Mouse (Mus musculus) embryonic fibroblast, embryonic 13.5 days (primary cell): ENCODE data around the gene Tfip11. TPM values are rescaled to one million over a fixed set of nuclear protein-coding genes. Genes with fewer than 3 reads are reported as not detected.

Experiments used
- H3K27ac ChIP-seq: 2 replicates; pipeline ENCODE4 v1.5.1; 2012; ENCODE audit warnings: low read length, control low read depth, inconsistent platforms; ENCODE audit not compliant: insufficient read depth
- H3K4me1 ChIP-seq: 2 replicates; pipeline ENCODE4 v1.6.1; 2011; ENCODE audit warnings: low read length; ENCODE audit not compliant: control insufficient read depth, insufficient read depth
- H3K4me3 ChIP-seq: 2 replicates; pipeline ENCODE4 v1.5.1; 2011; ENCODE audit warnings: mild to moderate bottlenecking, control low read depth, low read length; ENCODE audit not compliant: insufficient read depth
- CTCF ChIP-seq: IDR thresholded peaks from 2 replicates; pipeline ENCODE4 v1.5.1; 2011; ENCODE audit warnings: mild to moderate bottlenecking, control low read depth, low read length, moderate library complexity, borderline replicate concordance; ENCODE audit not compliant: insufficient read depth
- POLR2A ChIP-seq: IDR thresholded peaks from 2 replicates; pipeline ENCODE4 v1.6.1; 2011; ENCODE audit warnings: low read depth, mild to moderate bottlenecking, control low read depth, low read length, moderate library complexity
- polyA plus RNA-seq: library from polyadenylated mRNA; stranded (reverse); fragments of >200 nt; gene quantifications from 2 replicates; pipeline ENCODE4 v1.2.4, GENCODE M21; 2011; ENCODE audit warnings: low read depth; ENCODE audit not compliant: missing spikeins, insufficient read length

Gene Tfip11
- polyA plus RNA-seq, 1 experiment, result 15.6 TPM

DNA sequence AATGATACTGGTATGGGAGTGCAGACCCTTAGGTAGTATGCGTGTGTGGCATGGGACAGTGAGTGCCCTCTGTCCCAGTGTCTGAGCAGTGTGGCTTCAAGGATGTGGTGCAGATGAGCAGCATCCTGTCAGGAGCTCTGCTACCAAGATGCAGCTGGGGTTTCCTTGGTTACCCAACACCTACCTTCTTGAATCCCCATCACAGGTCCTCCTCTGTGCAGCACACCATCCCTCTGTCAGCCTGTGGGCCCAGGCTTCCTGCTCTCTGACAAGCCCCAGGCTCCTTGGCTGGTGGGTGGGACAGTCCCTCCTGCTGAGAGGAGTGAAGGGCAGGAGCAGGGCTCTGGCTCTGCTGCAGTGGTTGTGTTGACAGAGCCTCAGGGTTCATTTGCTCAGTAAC is 51.2 kb downstream of the Tfip11 start:
- Histone ChIP-seq H3K4me3 (no peak overlapping the region), H3K27ac (no peak overlapping the region), H3K4me1 (no peaks in the 10 kb centered on the region)
- TF ChIP-seq CTCF, result no peak
- TF ChIP-seq POLR2A, result no peak

DNA sequence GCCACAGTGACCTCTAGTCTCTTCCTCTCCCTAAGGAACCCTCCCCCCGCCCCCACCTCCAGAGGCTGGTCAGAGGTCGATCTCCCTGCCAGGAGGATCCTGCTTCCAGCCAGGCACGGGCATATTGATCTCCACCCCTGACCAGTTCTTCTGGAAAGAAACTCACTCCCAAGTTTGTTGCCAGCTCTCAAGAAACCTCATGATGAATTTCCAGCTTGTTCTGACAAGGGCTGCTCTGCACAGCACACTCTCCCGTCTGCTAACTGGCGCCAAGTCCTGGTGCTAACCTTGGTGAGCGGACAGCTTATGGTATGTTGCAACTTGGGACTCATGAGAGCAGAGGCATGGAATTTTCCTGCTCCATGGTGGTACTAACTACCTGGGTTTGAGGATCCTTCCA is 52.6 kb downstream of the Tfip11 start:
- TF ChIP-seq POLR2A (no peak), CTCF (no peak)
- Histone ChIP-seq H3K27ac (no peak overlapping the region), H3K4me3 (no peak overlapping the region), H3K4me1 (no peaks in the 10 kb centered on the region)

DNA sequence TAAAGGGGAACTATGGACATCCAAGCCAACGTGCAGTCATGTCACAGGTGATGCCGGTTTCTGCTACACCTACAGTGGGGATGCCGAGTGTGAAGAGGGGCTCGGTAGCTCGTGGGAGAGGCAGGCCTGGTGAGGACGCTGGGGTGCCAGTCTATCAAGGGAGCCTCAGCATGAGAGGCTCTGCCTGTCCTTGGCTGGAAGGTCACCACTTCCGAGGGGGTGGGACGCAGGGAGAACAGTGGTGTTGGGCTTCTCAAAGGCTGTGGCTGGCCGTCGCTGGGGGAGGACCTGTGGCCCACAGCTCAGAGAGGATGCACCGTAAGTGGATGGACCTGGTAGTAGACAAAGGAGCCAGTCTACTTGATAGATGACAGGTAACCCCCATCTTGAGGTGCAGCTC is 55.0 kb downstream of the Tfip11 start:
- Histone ChIP-seq H3K27ac (no peak overlapping the region), H3K4me1 (no peaks in the 10 kb centered on the region), H3K4me3 (no peak overlapping the region)
- no peak for TF ChIP-seq CTCF
- no peak for TF ChIP-seq POLR2A

DNA sequence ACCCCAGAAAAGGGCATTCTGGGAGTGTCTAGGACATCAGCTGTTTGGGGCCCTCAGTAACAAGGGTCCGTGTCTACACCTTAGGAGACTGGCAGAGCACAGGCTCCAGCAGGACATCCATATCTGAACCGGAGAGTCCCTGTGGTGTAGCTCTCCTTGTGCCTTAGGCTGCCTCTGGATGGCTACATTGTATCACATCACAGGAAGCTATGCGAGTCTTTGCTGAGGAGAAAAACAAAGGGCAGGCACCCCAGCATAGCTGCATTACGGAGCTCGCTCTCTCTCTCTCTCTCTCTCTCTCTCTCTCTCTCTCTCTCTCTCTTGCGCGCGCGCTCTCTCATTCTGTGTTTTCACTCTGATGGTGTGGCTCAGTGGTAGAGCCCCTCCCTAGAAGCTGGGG is 55.9 kb downstream of the Tfip11 start:
- Histone ChIP-seq H3K4me3 (no peak overlapping the region), H3K4me1 (no peaks in the 10 kb centered on the region), H3K27ac (no peak overlapping the region)
- TF ChIP-seq CTCF (no peak), POLR2A (no peak)

DNA sequence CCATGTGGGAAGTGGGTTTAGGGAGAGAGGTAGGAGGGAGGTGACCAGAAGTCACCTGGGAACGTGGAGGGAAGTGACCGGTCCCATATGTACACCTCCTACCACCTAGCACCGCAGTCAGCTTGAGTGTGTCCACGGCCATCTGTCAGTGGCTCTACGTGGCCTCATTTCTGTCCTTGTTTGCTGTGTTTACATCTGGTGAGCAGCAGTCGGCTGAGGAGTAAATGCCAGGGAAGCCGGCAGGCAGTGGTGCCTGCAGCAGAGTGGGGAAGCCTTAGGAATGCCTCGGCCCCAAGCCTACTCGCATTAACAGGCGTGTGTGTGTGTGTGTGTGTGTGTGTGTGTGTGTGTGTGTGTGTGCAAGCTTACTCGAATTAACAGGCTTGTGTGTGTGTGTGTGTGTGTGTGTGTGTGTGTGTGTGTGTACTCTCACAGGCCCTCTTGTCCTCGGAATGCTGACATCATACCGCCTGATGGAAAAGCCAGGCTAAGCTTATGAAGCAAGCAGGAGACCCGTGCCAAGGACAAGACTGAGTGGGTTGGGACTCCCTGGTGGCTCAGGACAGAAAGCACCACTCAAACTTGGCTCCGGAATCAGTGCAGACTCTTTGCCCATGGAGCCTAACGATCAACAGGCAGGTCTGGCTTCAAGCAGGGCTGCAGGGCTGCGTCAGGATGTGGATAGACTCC is 56.6 kb downstream of the Tfip11 start:
- TF ChIP-seq POLR2A (no peak), CTCF (no peak)
- Histone ChIP-seq H3K27ac (no peak overlapping the region), H3K4me1 (no peaks in the 10 kb centered on the region), H3K4me3 (no peak overlapping the region)

DNA sequence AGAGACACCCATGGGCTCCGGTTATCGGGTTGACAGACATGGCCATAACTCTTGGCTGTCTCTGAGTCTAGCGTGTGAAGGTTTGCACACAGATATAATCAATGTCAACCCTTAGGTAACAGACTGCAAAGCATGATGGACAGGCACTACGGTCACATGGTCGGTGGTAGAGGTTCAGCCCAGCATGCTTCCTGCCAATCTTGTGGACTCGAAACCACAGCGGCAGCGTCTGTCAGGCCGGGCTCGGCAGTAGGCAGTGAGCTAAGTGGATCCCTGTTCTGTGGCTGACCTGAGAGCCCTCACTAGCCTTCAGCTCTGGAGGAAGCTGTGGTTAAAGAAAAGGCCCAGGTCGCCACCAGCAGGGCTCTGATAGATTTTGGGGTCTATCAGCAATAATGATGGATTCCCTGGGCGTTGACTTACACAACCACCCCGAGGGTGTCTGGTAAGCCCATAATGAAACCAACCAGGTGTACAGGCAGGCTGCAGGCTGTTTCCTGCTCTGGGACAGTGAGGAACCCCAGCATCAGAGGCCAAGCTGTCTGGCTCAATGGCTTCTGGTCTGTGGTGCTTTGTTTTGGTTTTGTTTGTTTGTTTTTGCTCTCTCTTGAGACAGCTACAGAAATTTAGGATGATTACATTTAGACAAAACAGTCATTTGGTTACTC is 58.8 kb downstream of the Tfip11 start:
- TF ChIP-seq CTCF (no peak), POLR2A (no peak)
- Histone ChIP-seq H3K4me1 (no peaks in the 10 kb centered on the region), H3K4me3 (no peak overlapping the region), H3K27ac (no peak overlapping the region)

DNA sequence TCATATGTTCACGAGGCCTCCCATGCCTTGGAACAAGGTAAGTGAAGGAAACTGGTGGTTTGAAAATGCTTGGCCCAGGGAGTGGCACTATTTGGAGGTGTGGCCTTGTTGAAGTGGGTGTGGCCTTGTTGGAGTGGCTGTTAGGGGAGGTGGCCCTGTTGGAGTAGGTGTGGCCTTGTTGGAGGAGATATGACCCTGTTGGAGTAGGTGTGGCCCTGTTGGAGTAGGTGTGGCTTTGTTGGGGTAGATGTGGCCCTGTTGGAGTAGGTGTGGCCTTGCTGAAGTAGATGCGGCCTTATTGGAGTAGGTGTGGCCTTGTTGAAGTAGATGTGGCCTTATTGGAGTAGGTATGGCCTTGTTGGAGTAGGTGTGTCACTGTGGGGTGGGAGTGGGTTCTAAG is 59.8 kb downstream of the Tfip11 start:
- TF ChIP-seq POLR2A (no peak), CTCF (no peak)
- no peak overlapping the region for H3K27ac ChIP-seq
- no peak overlapping the region for H3K4me3 ChIP-seq
- H3K4me1 ChIP-seq, result no peaks in the 10 kb centered on the region

Other genes with a start within 250 kb of the Tfip11 start
- not detected in 2 replicates for gene Cryba4, start 73.8 kb upstream of the Tfip11 start, polyA plus RNA-seq
- not detected in 2 replicates for gene Crybb1, start 70.5 kb upstream of the Tfip11 start, polyA plus RNA-seq
- gene Tpst2, start 49.7 kb upstream of the Tfip11 start, polyA plus RNA-seq, result 39.6 and 48.3 TPM in 2 replicates
- gene Srrd, start 16.7 kb downstream of the Tfip11 start, polyA plus RNA-seq, result 19.2 and 24.2 TPM in 2 replicates
- 19.9 and 24.3 TPM in 2 replicates for gene Hps4, start 16.7 kb downstream of the Tfip11 start, polyA plus RNA-seq
- gene Gm6583, start 29.7 kb downstream of the Tfip11 start, polyA plus RNA-seq, result not detected in 2 replicates
- 2.0 and 4.3 TPM in 2 replicates for gene Asphd2, start 68.5 kb downstream of the Tfip11 start, polyA plus RNA-seq
- gene Gm6588, start 123.1 kb downstream of the Tfip11 start, polyA plus RNA-seq, result not detected in 2 replicates